Mouse (Mus musculus): ENCODE measurements around the gene Usp34. TPM values are rescaled to one million over a fixed set of nuclear protein-coding genes. Genes with fewer than 3 reads are reported as not detected.
"Not testable (repeated sequence)": the region's sequence is repeated elsewhere in the genome, so short reads cannot be mapped to it uniquely, and the experiment has no call there.

Usp34 gene
- polyA plus RNA-seq, 1 experiment = 23.5 TPM

GRCm38 (mm10) chr11:23497718-23498509 lies 191.2 kb downstream of the Usp34 start, which contains the start of gene Ahsa2:
TSS of gene Ahsa2 (minus strand) at chr11:23498030.
- WGBS = 2% methylated on average over 63 of the region's 66 CpGs
- Histone ChIP-seq H3K4me1 (ENCODE audit: control insufficient read depth, insufficient read depth, low read length) (peaks cover 2% of the 10 kb centered on the region; the same call in 1 of the 2 replicates), H3K4me3 (replicated peaks; ENCODE audit: control insufficient read depth, low read depth, low read length) (peak within 1 kb of the TSS; percentile 94), H3K27ac (ENCODE audit: control insufficient read depth, insufficient read depth, low read depth, low read length, poor library complexity) (peak within 1 kb of the TSS; percentile 87)
- TF ChIP-seq CTCF (IDR thresholded peaks at IDR 0.05; ENCODE audit: control insufficient read depth, insufficient read depth, low read length) = no peak
- peak; percentile 55; the same call in 1 of the 2 replicates for TF ChIP-seq POLR2A (IDR thresholded peaks at IDR 0.05; ENCODE audit: borderline replicate concordance, control insufficient read depth, low read depth, low read length)

- H3K4me1 ChIP-seq (ENCODE audit: control insufficient read depth, insufficient read depth, low read length) = peaks cover 2% of the 10 kb centered on the region; the same call in 1 of the 2 replicates
- WGBS = 15% methylated on average over 5 of the region's 5 CpGs
- H3K4me3 ChIP-seq (replicated peaks; ENCODE audit: control insufficient read depth, low read depth, low read length) = peak overlapping the region; percentile 7
- TF ChIP-seq CTCF (IDR thresholded peaks at IDR 0.05; ENCODE audit: control insufficient read depth, insufficient read depth, low read length) = no peak
- H3K27ac ChIP-seq (ENCODE audit: control insufficient read depth, insufficient read depth, low read depth, low read length, poor library complexity) = no peak overlapping the region
Measured at GRCm38 (mm10) chr11:23498609-23499008, 191.9 kb downstream of the Usp34 start.

- not testable (repeated sequence) for H3K4me3 ChIP-seq (replicated peaks; ENCODE audit: control insufficient read depth, low read depth, low read length); H3K27ac ChIP-seq (ENCODE audit: control insufficient read depth, insufficient read depth, low read depth, low read length, poor library complexity); H3K4me1 ChIP-seq (ENCODE audit: control insufficient read depth, insufficient read depth, low read length)
- 88% methylated on average over 5 of the region's 5 CpGs for WGBS
Measured at GRCm38 (mm10) chr11:23504801-23505200, 198.1 kb downstream of the Usp34 start.

- WGBS = 73% methylated on average over 4 of the region's 4 CpGs
- not testable (repeated sequence) for H3K27ac ChIP-seq (ENCODE audit: control insufficient read depth, insufficient read depth, low read depth, low read length, poor library complexity); H3K4me3 ChIP-seq (replicated peaks; ENCODE audit: control insufficient read depth, low read depth, low read length); H3K4me1 ChIP-seq (ENCODE audit: control insufficient read depth, insufficient read depth, low read length)
Measured at GRCm38 (mm10) chr11:23514785-23515184, 208.1 kb downstream of the Usp34 start.

- Histone ChIP-seq H3K4me3 (replicated peaks; ENCODE audit: control insufficient read depth, low read depth, low read length) (no peak overlapping the region), H3K4me1 (ENCODE audit: control insufficient read depth, insufficient read depth, low read length) (no peaks in the 10 kb centered on the region; the same call in 1 of the 2 replicates), H3K27ac (ENCODE audit: control insufficient read depth, insufficient read depth, low read depth, low read length, poor library complexity) (no peak overlapping the region)
- WGBS = 77% methylated on average over 2 of the region's 2 CpGs
- TF ChIP-seq CTCF (IDR thresholded peaks at IDR 0.05; ENCODE audit: control insufficient read depth, insufficient read depth, low read length) (no peak), POLR2A (IDR thresholded peaks at IDR 0.05; ENCODE audit: borderline replicate concordance, control insufficient read depth, low read depth, low read length) (no peak)
Measured at GRCm38 (mm10) chr11:23515315-23515714, 208.6 kb downstream of the Usp34 start.

- Histone ChIP-seq H3K4me1 (ENCODE audit: control insufficient read depth, insufficient read depth, low read length) (no peaks in the 10 kb centered on the region; the same call in 1 of the 2 replicates), H3K27ac (ENCODE audit: control insufficient read depth, insufficient read depth, low read depth, low read length, poor library complexity) (no peak overlapping the region), H3K4me3 (replicated peaks; ENCODE audit: control insufficient read depth, low read depth, low read length) (no peak overlapping the region)
- WGBS = 82% methylated on average over 3 of the region's 3 CpGs
- TF ChIP-seq POLR2A (IDR thresholded peaks at IDR 0.05; ENCODE audit: borderline replicate concordance, control insufficient read depth, low read depth, low read length) (no peak), CTCF (IDR thresholded peaks at IDR 0.05; ENCODE audit: control insufficient read depth, insufficient read depth, low read length) (no peak)
Measured at GRCm38 (mm10) chr11:23518981-23519380, 212.3 kb downstream of the Usp34 start.

- H3K27ac ChIP-seq (ENCODE audit: control insufficient read depth, insufficient read depth, low read depth, low read length, poor library complexity) = no peak within 1 kb of the TSS
- no peak within 1 kb of the TSS for H3K4me3 ChIP-seq (replicated peaks; ENCODE audit: control insufficient read depth, low read depth, low read length)
- TF ChIP-seq CTCF (IDR thresholded peaks at IDR 0.05; ENCODE audit: control insufficient read depth, insufficient read depth, low read length) (no peak), POLR2A (IDR thresholded peaks at IDR 0.05; ENCODE audit: borderline replicate concordance, control insufficient read depth, low read depth, low read length) (no peak)
- 77% methylated on average over 5 of the region's 5 CpGs for WGBS
- no peaks in the 10 kb centered on the region for H3K4me1 ChIP-seq (ENCODE audit: control insufficient read depth, insufficient read depth, low read length)
Measured at GRCm38 (mm10) chr11:23520473-23521205, 213.9 kb downstream of the Usp34 start, which contains the start of gene 1700093K21Rik. TSS of gene 1700093K21Rik (minus strand) at chr11:23521155.

- 79% methylated on average over 2 of the region's 2 CpGs for WGBS
- H3K4me3 ChIP-seq (replicated peaks; ENCODE audit: control insufficient read depth, low read depth, low read length) = no peak overlapping the region
- no peak for TF ChIP-seq CTCF (IDR thresholded peaks at IDR 0.05; ENCODE audit: control insufficient read depth, insufficient read depth, low read length)
- no peak for TF ChIP-seq POLR2A (IDR thresholded peaks at IDR 0.05; ENCODE audit: borderline replicate concordance, control insufficient read depth, low read depth, low read length)
- no peaks in the 10 kb centered on the region; the same call in 1 of the 2 replicates for H3K4me1 ChIP-seq (ENCODE audit: control insufficient read depth, insufficient read depth, low read length)
- H3K27ac ChIP-seq (ENCODE audit: control insufficient read depth, insufficient read depth, low read depth, low read length, poor library complexity) = no peak overlapping the region
Measured at GRCm38 (mm10) chr11:23537446-23537845, 230.8 kb downstream of the Usp34 start.

Other genes starting within 250 kb of the Usp34 start
- 60.6 and 77.8 TPM in 2 replicates for gene Xpo1, start 50.9 kb upstream of the Usp34 start, polyA plus RNA-seq (2011; ENCODE audit: insufficient read depth, insufficient read length, low replicate concordance, missing spikeins)
- gene Ahsa2, start 191.1 kb downstream of the Usp34 start, polyA plus RNA-seq (2011; ENCODE audit: insufficient read depth, insufficient read length, low replicate concordance, missing spikeins) = 23.3 and 54.0 TPM in 2 replicates
- not detected in 2 replicates for gene 1700093K21Rik, start 214.3 kb downstream of the Usp34 start, polyA plus RNA-seq (2011; ENCODE audit: insufficient read depth, insufficient read length, low replicate concordance, missing spikeins)